Mouse (Mus musculus): ENCODE measurements around the gene Ube2d1. TPM values are rescaled to one million over a fixed set of nuclear protein-coding genes. Genes with fewer than 3 reads are reported as not detected.

Ube2d1 gene
- total RNA-seq, 1 experiment from 2014 or later: 26.2 TPM

GRCm38 (mm10) chr10:71284511-71285125, 444 bp downstream of the Ube2d1 start:
- DNase-seq: no peak

- DNase-seq: no peak
Measured at GRCm38 (mm10) chr10:71284131-71284510, 941 bp downstream of the Ube2d1 start.

- DNase-seq: no peak
Measured at GRCm38 (mm10) chr10:71273008-71273739, 11.9 kb downstream of the Ube2d1 start.

- DNase-seq: no peak
Measured at GRCm38 (mm10) chr10:71267973-71268372, 17.1 kb downstream of the Ube2d1 start.

GRCm38 (mm10) chr10:71267511-71267910, 17.6 kb downstream of the Ube2d1 start:
- DNase-seq: no peak

GRCm38 (mm10) chr10:71265067-71265466, 20.0 kb downstream of the Ube2d1 start:
- no peak for DNase-seq

GRCm38 (mm10) chr10:71261637-71262036, 23.4 kb downstream of the Ube2d1 start:
- no peak for DNase-seq

- no peak for DNase-seq
Measured at GRCm38 (mm10) chr10:71258943-71259342, 26.1 kb downstream of the Ube2d1 start.

- no peak for DNase-seq
Measured at GRCm38 (mm10) chr10:71258516-71258915, 26.5 kb downstream of the Ube2d1 start.

- DNase-seq: no peak
Measured at GRCm38 (mm10) chr10:71253147-71253546, 31.9 kb downstream of the Ube2d1 start.

- no peak for DNase-seq
Measured at GRCm38 (mm10) chr10:71252421-71252820, 32.6 kb downstream of the Ube2d1 start.

GRCm38 (mm10) chr10:71251846-71252245, 33.2 kb downstream of the Ube2d1 start:
- DNase-seq: no peak

GRCm38 (mm10) chr10:71251256-71251655, 33.8 kb downstream of the Ube2d1 start:
- no peak for DNase-seq

GRCm38 (mm10) chr10:71250472-71250871, 34.6 kb downstream of the Ube2d1 start:
- DNase-seq: no peak

GRCm38 (mm10) chr10:71249086-71249880, 35.8 kb downstream of the Ube2d1 start:
- no peak for DNase-seq

GRCm38 (mm10) chr10:71246956-71247355, 38.1 kb downstream of the Ube2d1 start:
- DNase-seq: no peak

GRCm38 (mm10) chr10:71239479-71240120, 45.5 kb downstream of the Ube2d1 start:
- no peak for DNase-seq

GRCm38 (mm10) chr10:71238240-71238554, 46.9 kb downstream of the Ube2d1 start, which contains the start of gene Tfam:
Gene Tfam (minus strand): TSS chr10:71238280.
- no peak for DNase-seq

- peak; percentile 98 for DNase-seq
Measured at GRCm38 (mm10) chr10:71237516-71238239, 47.4 kb downstream of the Ube2d1 start.

GRCm38 (mm10) chr10:71234071-71234470, 51.0 kb downstream of the Ube2d1 start:
- DNase-seq: no peak

GRCm38 (mm10) chr10:71225894-71226293, 59.2 kb downstream of the Ube2d1 start:
- peak; percentile 86 for DNase-seq

- no peak for DNase-seq
Measured at GRCm38 (mm10) chr10:71223101-71223500, 62.0 kb downstream of the Ube2d1 start.

All from adrenal gland, postnatal 25 days (tissue).